Comparison of ENCODE assay signal across 14 mouse cellular contexts in the genomic region with DNA sequence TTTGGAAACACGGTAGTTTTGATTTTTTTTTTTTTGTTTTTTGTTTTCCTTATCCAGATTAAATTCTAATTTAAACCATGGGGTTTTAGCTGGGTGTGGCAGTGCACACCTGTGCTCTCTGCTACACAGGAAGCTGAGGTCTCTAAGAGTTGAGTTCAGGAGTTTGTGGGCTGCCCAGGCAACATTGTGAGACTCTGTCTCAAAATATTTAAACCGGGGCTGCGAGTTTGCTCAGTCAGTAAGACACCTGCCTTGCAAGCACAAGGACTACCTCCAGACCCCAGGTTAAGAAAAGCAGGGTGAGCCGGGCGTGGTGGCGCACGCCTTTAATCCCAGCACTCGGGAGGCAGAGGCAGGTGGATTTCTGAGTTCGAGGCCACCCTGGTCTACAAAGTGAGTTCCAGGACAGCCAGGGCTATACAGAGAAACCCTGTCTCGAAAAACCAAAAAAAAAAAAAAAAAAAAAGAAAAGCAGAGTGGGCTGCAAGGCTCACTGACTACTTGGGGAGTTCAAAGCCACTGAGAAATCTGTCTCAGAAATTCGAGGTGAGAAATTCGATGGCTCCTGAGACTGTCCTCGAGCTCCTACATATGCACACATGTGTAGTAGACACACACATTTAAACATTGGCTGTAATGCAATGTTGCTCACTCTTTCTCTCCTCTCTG. TPM values are rescaled to one million over a fixed set of nuclear protein-coding genes. Genes with fewer than 3 reads are reported as not detected.
DNase-seq lines count a peak whose midpoint lies in the region; ATAC-seq and TF ChIP-seq lines count a peak whose summit lies in the region.
"Had no signal": no experiment of that assay in that cellular context is flagged by ENCODE, and none has a peak within 500 bp of the region (broad histone marks: within the 10 kb centered on the region; RNA-seq: fewer than 3 reads in every experiment).

No protein-coding gene starts in this region.

- no peak for TF ChIP-seq POLR2A in MEL (IDR thresholded peaks at IDR 0.05; ENCODE audit: control insufficient read depth in 1 of 2, insufficient read depth in 1 of 2, low read depth in 1 of 2, low read length in 2 of 2, poor library complexity in 1 of 2)

- no peak for DNase-seq in lung, embryonic 14.5 days
- no peak for DNase-seq in lung, postnatal 25 days (ENCODE audit: low spot score)
- DNase-seq in MEL (ENCODE audit: low read depth, low spot score), result no peak
- DNase-seq in thymus, adult 18-20 months, result peak; percentile 44 to 65
- DNase-seq in thymus, postnatal 4 days, result peak; percentile 59
- no peak for DNase-seq in layer of hippocampus, adult 2 months (ENCODE audit: low spot score in 2 of 2)
- no peak for DNase-seq in cerebellum, postnatal 36 days
- DNase-seq: cerebellum, adult 9-11 months; layer of hippocampus, postnatal 36 days had no signal

- no peak for TF ChIP-seq EP300 in MEL (IDR thresholded peaks at IDR 0.05; ENCODE audit: low read depth in 1 of 2, low read length in 2 of 2)

- no peaks in the 10 kb centered on the region for H3K79me2 ChIP-seq in MEL (ENCODE audit: control insufficient read depth, insufficient read depth, low read length, poor library complexity)

- peak overlapping the region; percentile 47; the same call in 1 of the 2 replicates for H3K4me2 ChIP-seq in lung, embryonic 14.5 days
- H3K4me2 ChIP-seq: midbrain, embryonic 11.5 days; neural tube, embryonic 12.5 days had no signal

- no peaks in the 10 kb centered on the region for H3K27me3 ChIP-seq in lung, embryonic 14.5 days (ENCODE audit: insufficient read depth, low read length)
- H3K27me3 ChIP-seq in MEL (ENCODE audit: control insufficient read depth in 1 of 2, insufficient read depth in 2 of 2, low read length in 2 of 2), result peaks cover 0 to 2% of the 10 kb centered on the region in 2 experiments; a peak in 2 of 4 replicates
- H3K27me3 ChIP-seq: embryonic facial prominence, embryonic 13.5 days; limb, embryonic 13.5 days; neural tube, embryonic 12.5 days had no signal

- WGBS in lung, embryonic 14.5 days, result 88% methylated on average over 12 of the region's 13 CpGs

- no peak overlapping the region for H3K27ac ChIP-seq in lung, embryonic 14.5 days (ENCODE audit: low read depth)
- H3K27ac ChIP-seq in MEL (ENCODE audit: control insufficient read depth, low read depth, low read length), result no peak overlapping the region
- H3K27ac ChIP-seq in layer of hippocampus, adult 2 months, result no peak overlapping the region
- H3K27ac ChIP-seq: embryonic facial prominence, embryonic 13.5 days; liver, embryonic 14.5 days; neural tube, embryonic 12.5 days had no signal

- no peak overlapping the region for H3K4me3 ChIP-seq in lung, embryonic 14.5 days (ENCODE audit: low read depth, low read length)
- H3K4me3 ChIP-seq in MEL (ENCODE audit: control insufficient read depth in 1 of 2, insufficient read depth in 1 of 2, low read depth in 2 of 2, low read length in 2 of 2), result no peak overlapping the region
- H3K4me3 ChIP-seq in layer of hippocampus, adult 2 months, result no peak overlapping the region
- H3K4me3 ChIP-seq: embryonic facial prominence, embryonic 13.5 days; limb, embryonic 13.5 days; neural tube, embryonic 12.5 days had no signal

- no peak for TF ChIP-seq RAD21 in MEL (IDR thresholded peaks at IDR 0.05; ENCODE audit: low read depth, low read length)

- no peaks in the 10 kb centered on the region for H3K9me3 ChIP-seq in lung, embryonic 14.5 days (ENCODE audit: low read depth, low read length)
- no peaks in the 10 kb centered on the region for H3K9me3 ChIP-seq in MEL (replicated peaks; ENCODE audit: insufficient read depth, low read length)
- H3K9me3 ChIP-seq: embryonic facial prominence, embryonic 13.5 days; limb, embryonic 13.5 days; neural tube, embryonic 12.5 days had no signal

- TF ChIP-seq CTCF in lung, embryonic 14.5 days (IDR thresholded peaks at IDR 0.05; ENCODE audit: low read depth), result no peak
- TF ChIP-seq CTCF in MEL (IDR thresholded peaks at IDR 0.05 in 2 of 3, conservative IDR thresholded peaks at IDR 0.05 in 1 of 3; ENCODE audit: control insufficient read depth in 1 of 3, insufficient read depth in 1 of 3, low read depth in 2 of 3, low read length in 3 of 3, poor library complexity in 1 of 3, severe bottlenecking in 1 of 3), result no peak
- TF ChIP-seq CTCF in layer of hippocampus, adult 2 months (conservative IDR thresholded peaks at IDR 0.05), result no peak

- H3K9ac ChIP-seq in lung, embryonic 14.5 days, result no peak overlapping the region
- no peak overlapping the region for H3K9ac ChIP-seq in MEL (ENCODE audit: control insufficient read depth, low read depth, low read length, poor library complexity, severe bottlenecking)
- H3K9ac ChIP-seq: embryonic facial prominence, embryonic 13.5 days; limb, embryonic 13.5 days; liver, embryonic 14.5 days; neural tube, embryonic 12.5 days had no signal

- H3K36me3 ChIP-seq in lung, embryonic 14.5 days (ENCODE audit: insufficient read depth), result no peaks in the 10 kb centered on the region
- H3K36me3 ChIP-seq in MEL (ENCODE audit: control insufficient read depth in 1 of 2, insufficient read depth in 2 of 2, low read length in 2 of 2), result no peaks in the 10 kb centered on the region; a peak in 2 of 4 replicates
- H3K36me3 ChIP-seq: embryonic facial prominence, embryonic 13.5 days; limb, embryonic 13.5 days; neural tube, embryonic 12.5 days had no signal

- peaks cover 6% of the 10 kb centered on the region; the same call in 1 of the 2 replicates for H3K4me1 ChIP-seq in lung, embryonic 14.5 days (ENCODE audit: insufficient read depth)
- H3K4me1 ChIP-seq in MEL (ENCODE audit: control insufficient read depth in 1 of 2, insufficient read depth in 2 of 2, low read length in 2 of 2), result peaks cover 0 to 4% of the 10 kb centered on the region in 2 experiments; a peak in 1 of 4 replicates

- ATAC-seq in lung, embryonic 14.5 days (ENCODE audit: insufficient read depth), result no peak

TF ChIP-seq in MEL, 35 proteins besides CTCF, POLR2A, EP300 and RAD21:
- TF ChIP-seq ZNF384 (IDR thresholded peaks at IDR 0.05; ENCODE audit: low read depth, low read length) (peak; percentile 53; the same call in 1 of the 2 replicates), POLR2AphosphoS2 (IDR thresholded peaks at IDR 0.05; ENCODE audit: low read length) (no peak)

RNA-seq across cellular contexts. Expression of gene Skil, which starts 11.9 kb away (rescaled TPM):
- polyA plus RNA-seq in lung, embryonic 14.5 days (2014; fragmentation: Nextera tagmentation; extraction: Ambion mirVana), result 24.0 and 24.6 TPM in 2 replicates
- total RNA-seq in MEL (2012; rRNA removed), result 7.4 and 7.5 TPM in 2 replicates
- 1 to 10 TPM in 1 of 2 experiments, not detected in 1; 8.6 TPM for polyA plus RNA-seq in MEL (2012; ENCODE audit: insufficient read depth in 1 of 2, insufficient read length in 2 of 2, low read depth in 1 of 2, low replicate concordance in 2 of 2, missing spikeins in 1 of 2)
- total RNA-seq in layer of hippocampus, adult 2 months (2021), result 10 to 100 TPM; 64.9 to 68.3 TPM

Comparison
In these comparisons a context has a peak if more than half of its experiments do, and no peak if none do; other contexts are left out.
1. DNase-seq: peak in thymus, adult 18-20 months (2 of 2) and thymus, postnatal 4 days (single experiment); none in lung, embryonic 14.5 days (single experiment), lung, postnatal 25 days (single experiment), MEL (single experiment), layer of hippocampus, adult 2 months (0 of 2) and cerebellum, postnatal 36 days (0 of 2).